Mouse (Mus musculus): Measurements from ENCODE around the gene Snx29.

Snx29 gene

DNA sequence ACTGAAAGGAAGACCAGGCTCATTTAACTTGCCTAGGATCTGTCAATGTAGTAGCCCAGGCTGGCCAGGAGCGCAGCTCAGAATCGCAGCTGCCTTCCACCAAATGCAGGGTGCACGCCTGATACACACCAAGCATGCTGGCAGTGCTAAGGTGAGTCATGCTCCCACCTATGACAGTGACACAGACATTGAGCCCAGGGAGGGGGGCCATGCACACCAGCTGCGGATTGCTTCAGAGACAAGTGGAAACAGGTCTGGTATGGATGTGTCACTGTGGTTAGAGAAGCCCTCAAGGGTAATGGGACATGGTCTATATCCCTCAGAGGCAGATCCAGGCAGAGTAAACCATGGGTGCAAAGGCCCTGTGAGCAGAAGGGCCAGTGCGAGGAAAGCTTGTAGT, 425.2 kb downstream of the Snx29 start:
- DNase-seq: no peak

DNA sequence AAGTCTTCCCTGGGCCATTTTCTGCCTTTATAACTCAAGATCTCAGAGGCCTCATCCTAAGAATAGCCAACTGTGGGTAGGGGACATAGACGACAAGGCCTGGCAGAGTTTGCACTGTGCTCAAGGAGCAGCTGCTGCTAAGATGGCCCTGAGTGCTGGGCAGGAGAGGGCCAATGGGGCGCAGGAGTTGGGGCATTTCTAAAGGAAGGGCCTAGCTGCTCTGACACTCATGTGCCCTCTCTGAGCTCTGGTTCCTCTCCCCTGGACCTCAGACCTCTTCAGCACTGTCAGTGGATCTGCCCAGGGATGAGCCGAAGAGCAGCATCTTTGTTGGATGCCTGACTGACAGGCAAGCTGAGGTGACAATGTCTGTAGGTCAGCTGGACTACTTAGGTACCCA, 426.4 kb downstream of the Snx29 start:
- peak in 1 of 2 experiments; percentile 7 for DNase-seq

DNA sequence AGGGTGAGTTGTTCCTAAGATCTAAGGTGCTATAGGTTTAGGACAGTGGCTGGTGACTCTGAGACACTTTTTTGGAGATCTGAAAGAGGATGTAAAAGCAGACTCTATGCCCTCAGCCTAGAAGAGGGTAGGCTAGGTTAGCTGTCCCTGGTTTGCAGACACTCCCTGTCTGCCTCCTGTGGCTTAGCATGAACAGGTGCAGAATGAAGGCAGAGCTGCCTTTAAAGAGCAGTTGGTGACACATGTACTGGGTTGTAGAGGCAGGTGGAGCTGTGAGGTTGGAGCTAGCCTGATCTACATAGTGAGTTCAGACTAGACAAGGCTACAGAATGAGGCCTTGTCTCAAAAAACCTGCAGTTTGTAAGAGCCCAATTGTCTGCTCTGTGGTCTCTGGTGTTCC, 427.9 kb downstream of the Snx29 start:
- DNase-seq: no peak

DNA sequence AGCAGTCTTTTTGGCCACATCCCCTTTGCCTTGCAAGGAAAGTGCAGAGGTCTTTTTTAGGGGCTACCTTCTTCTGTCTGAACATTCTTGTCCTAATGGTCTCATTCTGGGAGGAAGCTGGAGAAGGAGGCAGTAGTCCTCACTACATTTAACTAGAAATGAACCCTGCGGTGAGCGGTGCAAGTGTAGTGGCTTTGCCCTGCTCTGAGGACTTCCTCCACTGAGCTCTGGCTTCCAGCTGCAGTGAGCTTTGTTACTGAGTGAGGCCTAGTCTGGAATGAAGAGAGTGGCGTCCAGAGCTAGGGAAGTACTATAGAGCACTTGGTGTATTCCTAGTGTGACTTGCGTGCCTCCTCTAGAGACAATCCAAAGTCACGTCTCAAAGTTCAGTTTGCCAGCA, 429.8 kb downstream of the Snx29 start:
- peak in 1 of 2 experiments; percentile 10 for DNase-seq

DNA sequence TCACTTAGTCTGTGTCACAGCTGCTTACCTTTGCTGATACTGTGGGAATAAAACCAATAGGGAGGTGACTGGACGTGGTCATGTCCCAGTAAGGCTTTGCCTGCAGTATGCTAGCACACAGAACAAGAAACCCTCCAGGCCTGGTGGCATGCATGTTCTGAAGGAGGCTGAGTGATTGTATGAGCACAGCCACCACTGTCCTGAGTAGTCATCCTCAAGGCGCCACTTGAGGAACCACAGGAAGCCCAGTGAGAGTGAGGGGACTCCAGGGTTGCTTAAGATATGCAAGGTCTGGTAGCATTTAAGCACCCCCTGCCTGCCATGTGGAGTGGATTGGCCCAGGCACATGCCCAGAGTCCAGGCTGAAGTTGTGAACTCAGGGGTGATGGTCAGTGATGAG, 430.8 kb downstream of the Snx29 start:
- DNase-seq: no peak

DNA sequence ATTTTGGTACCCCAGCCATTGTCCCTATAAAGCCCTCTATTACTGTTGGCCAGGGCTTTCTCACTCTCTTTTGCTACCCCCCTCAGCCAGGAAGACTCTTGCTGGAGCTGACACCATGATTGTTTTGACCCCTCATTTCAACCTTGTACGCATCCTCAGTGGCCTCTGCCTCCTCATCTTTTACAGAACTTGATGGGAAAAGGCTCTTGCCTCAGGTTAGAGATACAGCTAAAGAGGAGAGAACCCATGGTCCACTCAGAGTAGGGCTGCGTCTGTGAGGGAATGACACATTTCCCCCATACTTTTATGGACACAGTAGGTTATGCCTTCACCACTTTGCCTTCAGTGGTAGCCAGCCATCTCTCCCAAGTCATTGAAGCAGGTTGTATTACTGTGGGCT, 431.4 kb downstream of the Snx29 start:
- no peak for DNase-seq

DNA sequence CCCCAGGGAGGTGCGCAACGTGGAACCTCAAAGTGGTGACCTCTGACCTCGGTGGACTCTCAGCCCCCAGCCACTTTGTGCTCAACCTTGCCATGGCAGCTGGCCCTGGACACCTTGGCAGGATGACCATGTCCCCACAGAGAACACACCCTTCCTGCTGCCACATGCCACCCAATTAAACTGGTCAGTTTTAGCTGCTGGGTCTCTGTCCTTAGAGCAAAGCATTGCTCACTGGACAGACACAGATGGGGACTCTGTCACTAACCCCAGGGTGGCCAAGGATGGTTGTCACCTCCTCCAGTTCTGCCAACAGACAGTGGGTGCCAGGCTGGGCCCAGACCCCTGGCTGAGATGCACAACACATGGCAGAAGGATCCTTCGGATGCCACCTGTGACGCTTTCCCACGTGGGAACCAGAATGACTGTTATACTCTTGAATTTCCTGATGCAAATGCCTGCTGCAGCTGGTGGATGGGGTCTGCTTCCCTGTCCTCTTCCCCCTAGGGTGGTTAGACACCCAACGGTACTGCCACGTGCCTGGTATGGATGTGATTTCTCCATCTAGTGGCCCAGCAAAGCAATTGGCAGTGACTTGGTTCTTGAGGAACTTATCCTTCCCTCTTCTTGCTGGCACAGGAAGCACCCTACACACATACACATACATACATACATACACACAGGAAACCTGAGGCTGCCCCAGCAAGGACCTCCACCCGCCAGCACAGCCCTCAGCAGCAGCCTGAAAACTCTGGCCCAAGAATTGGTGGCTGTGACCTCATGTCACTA, 432.8 kb downstream of the Snx29 start:
- no peak for DNase-seq

DNA sequence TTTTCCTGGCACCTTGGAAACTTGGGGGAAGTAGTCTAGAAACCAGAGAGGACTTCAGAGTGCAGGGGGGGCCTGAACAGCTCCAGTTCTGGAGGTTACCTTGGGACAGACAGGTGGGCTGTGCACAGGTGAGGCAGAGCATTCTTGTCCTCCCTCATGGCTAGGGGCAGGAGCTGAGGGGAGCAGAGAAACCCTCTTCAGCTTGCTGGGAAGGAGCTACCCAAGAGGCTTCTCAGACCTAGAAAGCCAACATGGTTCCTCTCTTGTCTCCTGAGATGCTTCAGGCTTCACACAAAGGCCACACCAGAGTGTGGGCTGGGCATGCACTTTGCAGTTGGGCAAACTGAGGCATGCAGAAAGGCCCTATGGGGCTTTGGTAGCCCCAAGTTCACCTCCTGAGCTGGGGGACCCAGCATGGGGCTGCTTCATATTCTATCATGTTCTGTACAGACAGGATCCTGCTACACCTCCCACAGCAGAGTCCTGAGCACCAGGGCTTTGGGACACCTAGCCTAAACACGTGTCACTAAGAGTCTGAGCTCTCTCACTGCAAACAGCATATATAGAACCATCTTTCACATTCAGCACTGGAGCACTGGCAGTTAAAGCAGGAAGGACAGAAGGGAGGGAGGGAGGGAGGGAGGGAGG, 434.0 kb downstream of the Snx29 start:
- DNase-seq: no peak

DNA sequence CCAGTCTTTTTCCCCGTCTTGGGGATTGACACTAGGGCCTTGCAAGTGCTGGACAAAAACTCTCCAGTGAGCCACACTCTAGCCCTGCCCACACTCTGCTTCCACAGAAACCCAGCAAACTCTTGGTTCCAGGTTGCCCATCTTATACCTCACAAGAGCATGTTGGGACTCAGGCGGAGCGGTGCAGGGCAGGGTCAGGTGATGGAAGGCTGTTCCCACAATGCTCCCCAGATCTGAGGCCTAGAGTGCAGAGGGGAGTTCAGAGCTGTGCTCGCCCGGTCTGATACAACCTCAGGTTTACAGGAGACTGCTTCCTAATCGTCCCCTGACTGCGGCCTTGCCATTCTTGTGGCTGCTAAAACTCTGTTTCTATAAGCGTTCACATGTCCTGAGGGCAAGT, 434.8 kb downstream of the Snx29 start:
- DNase-seq: no peak

DNA sequence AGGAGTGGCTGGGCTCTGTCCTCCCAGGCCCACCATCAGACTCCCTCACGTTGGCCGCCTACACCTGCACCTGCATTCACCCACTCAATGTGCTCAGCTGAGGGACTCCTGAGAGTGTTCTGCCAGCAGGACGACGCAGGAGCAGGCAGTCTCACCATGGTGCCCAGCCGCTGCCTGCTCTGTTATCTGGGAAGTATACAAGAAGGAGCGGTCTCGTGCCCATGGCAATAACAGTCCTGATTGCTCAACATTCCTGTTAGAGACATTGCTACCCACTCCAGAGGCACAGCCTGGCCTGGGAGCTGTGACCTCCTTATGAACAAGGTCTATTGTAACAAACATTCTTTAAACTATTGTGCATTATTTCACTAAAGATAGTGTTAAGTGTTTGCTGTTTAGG, 435.2 kb downstream of the Snx29 start:
- peak in 1 of 2 experiments; percentile 54 for DNase-seq

DNA sequence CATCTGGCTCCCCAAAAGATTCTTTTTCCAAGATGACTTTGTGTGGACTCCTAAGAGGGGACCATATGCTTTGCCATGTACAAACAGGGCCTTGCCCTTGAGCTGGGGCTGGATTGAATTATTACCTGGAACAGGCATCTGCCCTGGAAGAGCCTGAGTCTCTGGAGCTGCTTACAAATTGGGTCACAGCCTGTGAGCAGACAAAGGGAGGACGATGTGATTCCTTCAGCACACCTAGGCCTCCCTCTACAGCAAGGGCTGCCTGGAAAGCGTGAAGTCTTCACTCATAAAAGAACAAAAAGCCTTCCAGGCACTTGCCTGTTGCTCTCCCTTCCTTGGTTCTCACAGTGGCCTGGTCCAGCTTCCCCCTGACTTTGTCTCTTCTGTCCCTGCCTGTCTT, 449.6 kb downstream of the Snx29 start:
- no peak for DNase-seq

DNA sequence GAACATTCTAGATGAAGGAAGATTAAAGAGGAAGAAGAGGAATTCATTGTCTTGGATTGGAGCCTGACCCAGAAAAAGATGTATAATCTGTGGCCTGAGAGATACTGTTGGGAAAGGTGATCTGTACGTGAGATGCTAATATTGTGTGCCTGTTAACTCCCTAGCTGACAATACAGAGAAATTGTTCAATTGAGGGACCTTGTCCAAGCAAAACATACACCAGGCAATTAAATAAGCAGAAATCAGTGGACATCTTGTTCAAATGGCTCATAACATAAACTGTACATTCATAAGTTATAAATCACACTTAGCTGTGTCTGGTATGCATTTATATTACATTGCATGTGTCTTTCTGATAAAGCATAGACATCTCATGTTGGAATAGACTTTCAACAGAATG, 451.6 kb downstream of the Snx29 start:
- no peak for DNase-seq

DNA sequence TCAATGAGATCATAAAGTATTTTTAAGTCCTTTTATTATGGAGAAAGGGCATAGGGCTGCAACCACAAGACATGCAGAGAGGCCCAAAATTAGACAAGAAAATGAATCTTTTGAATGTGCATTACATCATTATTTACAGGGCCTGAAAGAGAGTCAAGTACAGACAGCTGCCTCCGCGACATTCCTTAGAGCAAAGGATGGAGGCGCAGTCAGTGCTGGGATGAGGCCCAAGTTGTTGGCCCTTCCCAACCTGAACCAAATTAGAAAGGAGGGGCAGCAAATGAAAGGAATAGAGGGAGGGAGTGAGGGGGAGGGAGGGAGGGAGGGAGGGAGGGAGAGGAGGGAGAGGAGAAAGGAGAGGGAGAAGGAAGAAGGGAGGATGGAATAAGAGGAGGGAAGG, 453.8 kb downstream of the Snx29 start:
- peak in 1 of 2 experiments; percentile 53 for DNase-seq

DNA sequence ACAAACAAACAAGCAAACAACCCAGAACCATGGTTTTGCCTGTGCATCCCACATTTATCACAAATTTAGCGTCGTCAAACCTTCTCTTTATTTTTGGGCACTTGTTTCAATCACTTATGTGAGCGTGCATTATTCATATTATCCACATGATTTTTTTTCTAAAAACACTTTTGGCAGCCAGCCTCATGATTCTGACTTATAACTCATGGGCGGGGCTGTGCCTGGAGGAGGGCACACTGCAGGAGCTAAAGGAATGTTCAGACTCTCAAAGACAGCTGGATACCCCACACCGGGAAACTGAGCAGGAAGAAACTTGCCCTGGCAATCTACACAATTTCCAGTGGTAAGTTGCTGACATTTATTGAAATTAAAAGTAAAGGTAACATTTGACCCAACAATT, 455.5 kb downstream of the Snx29 start:
- no peak for DNase-seq

DNA sequence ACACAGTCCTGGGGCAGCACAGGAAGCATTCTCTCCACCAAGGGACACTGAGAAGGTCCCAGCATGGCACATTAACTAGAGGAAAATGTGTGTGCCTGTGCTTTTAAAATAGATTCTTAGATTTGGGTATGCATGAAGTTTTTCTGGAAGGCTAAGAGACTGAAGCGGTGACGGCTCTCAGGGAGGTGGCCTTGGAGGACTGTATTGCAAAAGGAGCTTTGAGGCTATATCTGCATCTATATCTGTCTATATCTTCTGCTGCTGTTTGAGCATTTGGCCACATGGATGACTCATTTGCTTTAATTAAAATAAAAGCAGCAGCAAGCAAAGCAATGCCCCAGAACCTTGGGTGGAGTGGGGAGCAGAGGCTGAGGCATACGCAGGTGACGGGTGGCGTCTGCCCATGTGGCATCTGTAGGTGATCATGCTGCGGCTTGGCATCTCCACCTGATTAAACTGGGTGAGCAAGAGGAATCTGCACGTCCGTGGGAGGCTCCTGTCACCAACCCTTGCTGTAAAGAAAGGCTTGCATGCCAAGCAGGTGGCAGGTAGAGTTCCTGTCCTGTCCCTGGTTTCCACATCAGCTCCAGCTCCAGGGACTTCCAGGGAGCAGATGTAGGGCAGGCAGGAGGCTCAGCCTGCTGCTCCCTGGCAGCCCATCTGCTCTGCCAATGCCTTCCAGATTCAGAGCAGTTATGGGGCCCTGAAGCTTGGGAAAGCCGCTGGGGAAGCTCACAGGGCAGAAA, 456.2 kb downstream of the Snx29 start:
- DNase-seq: no peak

DNA sequence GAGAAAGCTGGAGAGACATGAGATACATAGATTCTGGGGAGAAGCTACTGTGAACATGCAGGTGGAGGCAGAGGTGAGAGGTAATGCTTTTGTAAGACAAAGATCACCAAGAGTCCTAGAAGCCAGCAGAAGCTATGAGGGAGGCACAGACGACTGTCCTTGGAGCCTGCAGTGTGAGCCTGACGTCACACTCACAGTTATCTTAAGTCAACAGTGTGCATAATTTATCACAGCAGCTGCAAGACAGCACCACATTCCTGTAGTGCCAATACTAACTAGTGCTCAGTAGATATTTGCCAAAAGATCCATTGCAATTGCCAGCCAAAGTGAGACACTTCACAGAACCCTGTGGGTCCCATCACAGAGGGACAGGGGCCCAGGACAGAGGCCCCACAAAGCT, 459.4 kb downstream of the Snx29 start:
- no peak for DNase-seq

DNA sequence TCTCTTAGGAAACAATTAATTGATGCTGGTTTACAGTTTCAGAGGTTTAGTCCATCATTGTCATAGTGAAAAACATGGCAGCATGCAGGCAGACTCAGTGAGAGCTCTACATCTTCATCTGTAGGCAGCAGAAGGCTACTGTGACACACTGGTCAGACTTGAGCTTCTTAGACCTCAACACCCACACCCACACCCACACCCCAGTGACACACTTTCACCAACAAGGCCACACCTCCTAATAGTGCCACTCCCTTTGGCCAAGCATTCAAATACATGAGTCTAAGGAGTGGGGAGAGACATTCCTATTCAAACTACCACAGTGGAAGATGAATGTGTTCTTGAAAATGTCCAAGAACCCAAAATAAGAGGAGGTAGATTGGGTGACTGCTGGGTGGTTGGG, 460.6 kb downstream of the Snx29 start:
- no peak for DNase-seq

DNA sequence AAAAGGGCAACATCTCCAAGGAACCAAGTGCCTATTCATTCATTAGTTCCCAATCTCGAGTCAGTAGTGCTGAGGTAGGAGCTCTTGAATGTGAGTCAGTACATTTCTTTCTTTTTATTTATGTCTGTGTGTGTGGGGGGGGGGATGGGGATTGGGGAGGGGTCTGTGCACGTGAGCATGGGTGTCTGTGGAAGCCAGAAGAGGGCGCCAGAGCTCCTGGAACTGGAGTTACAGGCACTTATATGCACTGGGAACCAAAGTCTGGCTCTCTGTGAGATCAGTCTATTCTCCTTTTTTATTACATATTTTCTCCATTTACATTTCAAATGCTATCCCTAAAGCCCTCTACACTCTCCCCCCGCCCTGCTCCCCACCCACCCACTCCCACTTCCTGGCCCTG, 461.6 kb downstream of the Snx29 start:
- no peak for DNase-seq

DNA sequence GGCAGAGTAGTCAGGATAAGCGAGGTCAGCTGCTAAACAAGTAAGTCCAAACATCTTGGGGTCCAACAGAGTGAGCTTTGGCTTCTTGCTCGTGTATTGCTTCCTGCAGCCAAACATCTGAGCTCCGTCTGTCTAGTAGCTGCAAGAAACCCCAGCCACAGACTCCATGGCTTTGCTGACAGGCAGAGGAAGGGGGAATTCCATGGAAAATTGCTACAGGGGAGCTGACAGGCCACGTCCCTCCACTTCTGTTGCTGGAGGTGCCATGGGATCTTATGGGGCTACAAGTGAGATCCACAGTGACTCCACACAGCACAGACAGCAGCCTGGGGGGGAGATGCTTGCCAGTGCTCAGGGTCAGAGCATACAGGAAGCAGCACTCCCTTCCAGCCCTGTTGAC, 463.1 kb downstream of the Snx29 start:
- no peak for DNase-seq

DNA sequence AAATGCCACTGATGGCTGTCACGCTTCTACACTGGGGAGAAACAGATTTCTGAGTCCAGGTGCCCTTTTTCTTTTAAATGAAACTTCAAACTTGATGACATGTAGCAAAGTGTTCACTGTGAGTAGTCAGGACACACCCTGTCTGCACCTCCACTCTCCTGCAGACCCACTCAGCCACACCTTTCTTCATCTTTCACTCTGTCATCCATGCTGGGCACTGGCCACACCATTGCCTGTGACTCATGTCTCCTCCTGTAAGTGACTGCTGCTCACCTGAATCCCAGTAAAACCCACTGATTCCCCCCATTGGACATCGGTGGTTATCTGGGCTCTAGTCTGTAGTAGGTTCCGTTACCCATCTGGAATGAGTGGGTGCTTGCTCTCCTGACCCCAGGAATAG, 467.8 kb downstream of the Snx29 start:
- no peak for DNase-seq

DNA sequence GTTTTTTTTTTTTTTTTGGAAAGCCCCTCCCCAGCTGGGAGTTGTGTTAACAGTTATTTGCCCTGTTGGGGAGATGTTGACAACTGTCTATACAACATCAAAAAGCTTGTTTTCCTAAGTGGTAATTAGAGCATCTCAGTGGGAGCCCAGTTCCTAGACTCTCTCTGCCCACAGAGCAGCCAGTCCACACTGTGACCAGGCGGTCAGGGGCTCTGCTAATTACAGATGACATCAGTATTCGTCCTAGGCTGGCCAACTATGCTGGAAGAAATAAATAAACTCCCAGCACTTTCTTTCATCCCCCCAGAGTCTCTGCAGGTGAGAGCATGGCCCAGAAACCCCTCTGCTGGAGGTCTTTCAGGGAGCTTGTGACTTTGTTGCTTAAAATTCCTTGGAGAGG, 470.7 kb downstream of the Snx29 start:
- no peak for DNase-seq

DNA sequence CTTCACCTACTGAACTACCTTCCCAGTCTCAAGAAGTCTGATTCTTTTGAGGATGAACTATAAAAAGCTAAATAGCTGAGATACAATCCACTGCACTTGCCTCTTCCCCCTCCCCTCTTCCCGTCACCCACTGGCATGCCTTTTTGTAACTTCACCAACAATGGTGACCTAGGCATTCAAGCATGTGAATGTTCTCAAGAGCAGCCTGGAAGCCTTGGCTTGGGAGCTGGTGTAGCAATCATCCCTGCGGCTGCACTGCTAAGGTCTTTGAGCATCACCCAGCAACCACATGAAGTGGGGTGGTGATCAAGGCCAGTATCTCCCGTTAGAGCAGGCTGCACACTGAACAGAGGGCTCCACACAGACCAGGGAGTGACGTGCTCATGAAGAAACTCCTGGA, 471.9 kb downstream of the Snx29 start:
- DNase-seq: no peak

DNA sequence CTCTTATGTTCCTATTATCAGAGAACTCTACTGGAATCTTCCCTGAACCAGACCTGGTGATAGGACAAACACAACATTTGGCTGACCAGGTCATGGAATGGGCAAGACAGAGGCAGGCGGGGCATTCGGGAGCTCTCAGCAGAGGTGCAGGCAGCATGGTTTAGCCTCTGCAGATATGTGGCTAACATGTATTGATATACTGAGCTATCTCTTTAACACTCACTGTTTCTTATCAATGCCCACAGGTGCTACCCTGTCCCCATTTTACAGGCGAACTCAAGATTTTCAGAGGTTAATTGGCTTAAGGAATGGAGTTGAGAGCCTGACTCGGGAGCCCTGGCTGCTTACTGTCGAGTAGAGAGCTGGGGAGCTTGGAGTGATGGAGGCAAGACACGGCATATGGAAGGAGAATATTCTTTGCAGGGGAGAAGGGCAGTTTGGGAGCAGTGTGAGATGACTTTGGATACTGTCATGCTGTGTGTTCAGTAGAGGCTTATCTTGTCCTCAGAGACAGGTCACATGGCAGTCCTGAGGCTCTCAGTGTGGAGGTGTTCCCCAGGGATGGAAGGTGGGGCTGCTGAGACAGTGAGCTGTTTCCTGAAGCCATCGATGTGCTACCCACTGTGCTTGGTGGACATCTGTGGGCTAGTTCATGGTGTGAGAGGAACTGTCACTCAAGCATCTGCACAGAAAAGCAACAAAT, 473.2 kb downstream of the Snx29 start:
- DNase-seq: no peak

Data from lung, postnatal 4 days (tissue).